Mouse (Mus musculus) gastrocnemius, postnatal 25 days (tissue): Measurements from ENCODE around the gene Rtbdn. TPM values are rescaled to one million over a fixed set of nuclear protein-coding genes. Genes with fewer than 3 reads are reported as not detected.
A peak's percentile ranks its signal among the peaks of the same experiment; 100 is the strongest.
"Not testable (repeated sequence)": the region's sequence is repeated elsewhere in the genome, so short reads cannot be mapped to it uniquely, and the experiment has no call there.

Experiments
- DNase-seq: peaks from one replicate; pipeline ENCODE4 v3.0.0; 2022
- long read RNA-seq, 2 experiments: library from polyadenylated mRNA; stranded (forward); transcript quantifications; one replicate each; pipeline ENCODE4 v2.0.0; 2021
- total RNA-seq, 2 experiments: library from RNA; stranded (reverse); gene quantifications; 1 replicate in 1 of 2; 2 replicates in 1 of 2; pipeline ENCODE4 v1.2.3; 2021

Gene Rtbdn
- total RNA-seq: not detected
- long read RNA-seq, experiment 1: 0 reads
- long read RNA-seq, experiment 2: 0 reads

GRCm38 (mm10) chr8:84946528-84947240 is at the start of gene Rtbdn:
TSS of gene Rtbdn (plus strand) at chr8:84946991.
- no peak for DNase-seq

- no peak for DNase-seq
Measured at GRCm38 (mm10) chr8:84901071-84901470, 45.7 kb upstream of the Rtbdn start.

GRCm38 (mm10) chr8:84901752-84902151 is 45.0 kb upstream of the Rtbdn start, which contains the start of gene Klf1:
TSS of gene Klf1 (plus strand) at chr8:84901928.
- no peak for DNase-seq

- no peak for DNase-seq
Measured at GRCm38 (mm10) chr8:84902367-84902919, 44.3 kb upstream of the Rtbdn start.

DNA sequence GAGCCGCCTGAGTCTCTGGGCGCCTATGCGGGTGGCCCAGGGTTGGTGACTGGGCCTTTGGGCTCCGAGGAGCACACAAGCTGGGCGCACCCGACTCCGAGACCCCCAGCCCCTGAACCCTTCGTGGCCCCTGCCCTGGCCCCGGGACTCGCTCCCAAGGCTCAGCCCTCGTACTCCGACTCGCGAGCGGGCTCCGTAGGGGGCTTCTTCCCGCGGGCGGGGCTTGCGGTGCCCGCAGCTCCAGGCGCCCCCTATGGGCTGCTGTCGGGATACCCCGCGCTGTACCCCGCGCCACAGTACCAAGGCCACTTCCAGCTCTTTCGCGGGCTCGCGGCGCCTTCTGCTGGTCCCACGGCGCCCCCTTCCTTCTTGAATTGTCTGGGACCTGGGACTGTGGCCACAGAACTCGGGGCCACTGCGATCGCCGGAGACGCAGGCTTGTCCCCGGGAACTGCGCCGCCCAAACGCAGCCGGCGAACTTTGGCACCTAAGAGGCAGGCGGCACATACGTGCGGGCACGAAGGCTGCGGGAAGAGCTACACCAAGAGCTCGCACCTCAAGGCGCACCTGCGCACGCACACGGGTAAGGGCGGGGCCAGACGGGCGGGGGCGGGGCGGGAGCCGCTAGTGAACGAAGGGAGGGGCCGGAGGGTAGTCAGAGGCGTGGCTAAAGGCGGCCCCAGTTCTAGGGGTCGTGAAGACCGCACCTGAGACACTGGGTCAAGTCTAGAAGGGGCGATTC is 43.7 kb upstream of the Rtbdn start:
- peak; percentile 88 for DNase-seq

DNA sequence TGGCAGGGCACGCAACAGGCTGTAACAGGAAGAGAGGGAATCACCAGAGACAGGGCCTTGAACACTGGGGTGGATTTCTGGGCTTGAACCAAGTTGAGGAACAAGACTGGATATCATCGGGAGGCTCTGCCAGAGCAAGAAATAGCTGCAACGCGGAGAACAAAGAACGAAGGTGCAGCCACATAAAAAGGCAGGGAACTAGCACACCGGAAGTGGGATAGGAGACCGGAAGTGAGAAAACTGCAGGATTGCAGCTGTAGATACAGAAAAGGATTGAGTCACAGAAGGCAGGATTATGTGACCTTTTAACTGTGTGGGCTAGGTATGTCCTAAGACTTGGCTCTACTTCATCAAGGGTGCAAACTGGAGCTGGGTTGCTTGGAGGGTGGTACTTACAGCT is 42.4 kb upstream of the Rtbdn start:
- no peak for DNase-seq

DNA sequence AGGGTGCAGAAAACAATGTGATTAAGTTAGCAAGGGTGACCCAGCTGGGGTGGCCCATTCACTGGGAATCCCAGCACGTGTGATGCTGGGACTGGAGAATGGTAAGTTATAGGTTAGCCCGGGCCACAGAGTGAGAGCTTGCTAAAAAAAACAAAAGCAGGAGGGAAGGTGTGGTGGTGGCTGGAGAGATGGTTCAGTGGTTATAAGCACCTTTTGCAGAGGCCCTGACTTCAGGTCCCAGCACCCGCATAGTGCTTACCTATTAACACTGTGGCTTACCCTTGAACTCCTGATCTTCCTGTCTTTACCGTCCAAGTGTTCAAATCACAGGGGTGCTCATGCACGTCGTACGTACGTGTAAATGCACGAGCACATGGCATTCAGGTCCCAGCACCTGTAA is 39.8 kb upstream of the Rtbdn start:
- no peak for DNase-seq

DNA sequence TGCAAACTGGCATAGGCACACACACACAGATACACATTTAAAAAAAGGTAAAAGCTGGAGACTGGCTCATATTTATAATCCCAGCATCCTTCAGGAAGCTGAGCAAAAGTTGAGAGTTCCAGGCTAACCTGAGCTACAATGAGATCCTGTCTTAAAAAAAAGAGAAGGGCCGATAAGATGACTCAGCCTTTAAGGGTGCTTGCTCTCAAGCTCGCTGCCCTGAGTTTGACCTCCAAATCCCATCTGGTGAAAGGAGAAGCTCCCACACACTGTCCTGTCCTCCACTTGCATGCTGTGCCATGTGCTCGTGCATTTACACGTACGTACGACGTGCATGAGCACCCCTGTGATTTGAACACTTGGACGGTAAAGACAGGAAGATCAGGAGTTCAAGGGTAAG is 39.3 kb upstream of the Rtbdn start:
- DNase-seq: no peak

- not testable (repeated sequence) for DNase-seq
Measured at GRCm38 (mm10) chr8:84907979-84908378, 38.8 kb upstream of the Rtbdn start.

DNA sequence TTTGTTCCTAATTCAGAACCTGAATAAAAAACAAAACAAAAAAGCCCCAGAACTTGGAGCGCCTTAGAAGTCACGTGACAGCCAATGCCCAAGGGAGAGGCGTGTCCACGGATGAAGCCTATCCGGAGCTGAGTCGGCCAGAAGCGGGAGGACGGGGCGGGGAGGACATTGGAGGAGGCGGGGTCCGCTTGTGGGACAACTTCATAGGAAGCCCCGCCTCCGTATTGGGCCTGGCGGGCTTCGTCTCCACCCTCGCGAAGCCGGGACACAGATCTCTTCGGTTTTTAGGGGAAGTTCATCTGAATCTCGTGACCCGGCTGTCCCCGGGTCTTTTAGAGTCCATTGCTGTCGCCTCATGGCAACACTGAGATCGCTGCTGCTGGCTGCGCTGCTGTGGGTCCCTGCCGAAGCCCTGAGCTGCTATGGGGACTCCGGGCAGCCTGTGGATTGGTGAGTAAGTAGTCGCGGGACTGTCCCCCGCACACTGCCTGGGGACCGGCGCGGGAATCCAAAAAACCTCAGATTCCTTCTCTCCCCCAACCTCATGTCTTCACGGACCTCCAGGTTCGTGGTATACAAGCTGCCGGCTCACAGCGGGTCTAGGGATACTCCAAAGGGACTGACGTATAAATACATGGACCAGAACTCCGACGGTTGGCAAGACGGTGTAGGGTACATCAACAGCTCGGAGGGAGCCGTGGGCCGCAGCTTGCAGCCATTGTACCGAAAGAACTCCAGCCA is 38.2 kb upstream of the Rtbdn start, which contains the start of gene Dnase2a:
Dnase2a (plus strand) TSS at position 140 of the 741 bp plus-strand sequence.
- DNase-seq: peak; percentile 96

- no peak for DNase-seq
Measured at GRCm38 (mm10) chr8:84909162-84909767, 37.5 kb upstream of the Rtbdn start.

GRCm38 (mm10) chr8:84909949-84910348 is 36.8 kb upstream of the Rtbdn start:
- DNase-seq: no peak

GRCm38 (mm10) chr8:84910551-84910950 is 36.2 kb upstream of the Rtbdn start:
- no peak for DNase-seq

DNA sequence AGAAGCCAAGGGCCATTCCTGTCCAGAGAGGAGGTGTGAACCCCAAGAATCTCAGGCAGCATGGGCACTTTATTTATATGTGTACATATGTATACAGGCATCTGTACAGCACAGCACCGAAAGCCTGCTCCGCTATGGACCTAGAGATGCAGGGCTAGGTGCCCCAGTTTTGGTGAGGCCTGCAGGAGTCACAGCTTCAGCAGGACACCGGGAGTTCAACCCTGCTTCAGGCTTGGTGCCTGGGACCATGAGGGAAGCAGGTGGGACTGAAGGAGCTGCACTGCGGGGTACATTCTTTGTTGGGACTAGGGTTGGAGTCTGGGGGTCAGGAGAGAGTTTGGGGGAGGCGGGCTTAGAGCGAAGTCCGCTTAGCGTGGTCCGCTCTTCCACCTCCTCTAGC is 34.9 kb upstream of the Rtbdn start:
- no peak for DNase-seq

GRCm38 (mm10) chr8:84912391-84912790 is 34.4 kb upstream of the Rtbdn start:
- no peak for DNase-seq

DNA sequence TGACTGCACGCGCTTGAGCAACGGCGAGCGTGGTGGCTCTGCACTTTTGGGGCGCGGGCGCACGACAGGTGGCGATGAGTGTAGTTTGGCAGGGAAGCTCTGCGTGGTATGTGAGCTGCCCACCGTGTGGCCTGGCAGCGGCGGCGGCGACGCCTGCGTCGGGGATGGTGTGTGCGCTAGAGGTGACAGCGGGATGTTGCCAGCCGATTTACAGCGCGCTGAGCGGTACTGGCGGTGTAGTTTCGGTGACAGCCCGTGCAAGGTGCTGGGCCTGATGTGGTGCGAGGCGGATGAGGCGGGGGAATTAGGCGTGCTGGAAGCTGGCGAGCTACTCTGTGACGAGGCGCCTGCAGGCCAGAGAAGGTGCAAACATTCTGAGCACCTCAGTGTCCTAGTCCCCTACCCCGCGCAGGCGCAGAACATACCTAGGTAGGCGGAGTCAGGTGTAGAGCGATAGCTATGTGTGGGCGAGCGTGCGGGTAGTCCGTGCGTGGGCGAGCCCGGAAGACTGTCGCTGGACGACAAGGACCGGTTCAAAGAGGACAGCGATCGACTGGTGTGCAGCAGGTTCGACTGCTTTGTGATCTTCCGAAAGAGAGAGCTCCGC is 33.8 kb upstream of the Rtbdn start:
- peak; percentile 27 for DNase-seq

DNA sequence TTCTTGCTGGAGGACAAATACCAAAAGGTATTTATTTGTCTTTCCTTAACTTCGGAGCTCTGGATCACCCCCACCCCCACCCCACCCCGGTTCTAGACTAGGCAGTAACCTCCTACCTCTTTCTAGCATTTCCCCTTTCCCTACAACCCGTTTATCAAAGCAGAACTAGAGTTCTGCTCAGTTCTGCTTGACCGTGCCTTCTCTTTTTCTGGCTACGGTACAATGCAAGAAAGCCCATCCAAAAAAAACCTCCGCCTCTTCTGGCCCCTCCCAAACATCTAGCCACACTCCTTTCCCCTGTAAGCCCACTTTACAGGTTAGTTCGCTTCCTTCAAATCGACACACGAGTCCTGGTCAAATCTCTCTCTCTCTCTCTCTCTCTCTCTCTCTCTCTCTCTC is 33.3 kb upstream of the Rtbdn start:
- DNase-seq: no peak

- DNase-seq: no peak
Measured at GRCm38 (mm10) chr8:84913960-84914359, 32.8 kb upstream of the Rtbdn start.

DNA sequence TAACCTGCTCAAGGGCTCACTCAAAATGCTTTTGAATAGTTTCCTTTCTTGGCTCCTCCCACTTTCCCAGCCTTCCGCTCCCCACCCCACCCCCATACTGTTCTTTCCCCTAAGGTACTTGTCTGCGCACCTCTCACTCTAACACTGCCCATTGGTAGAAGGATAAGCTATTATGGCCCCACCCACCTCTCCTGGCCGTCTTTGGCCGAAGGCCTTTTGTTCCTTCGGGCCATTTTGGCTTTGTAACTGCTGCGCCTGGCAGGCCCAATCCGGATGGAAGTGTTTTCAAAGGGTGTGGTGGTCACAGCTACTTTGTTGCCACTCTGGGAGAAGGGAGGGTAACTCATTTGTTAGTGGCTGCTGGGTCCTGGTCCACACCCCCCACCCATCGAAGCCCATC is 31.5 kb upstream of the Rtbdn start:
- DNase-seq: no peak

- DNase-seq: no peak
Measured at GRCm38 (mm10) chr8:84917781-84918180, 29.0 kb upstream of the Rtbdn start.

GRCm38 (mm10) chr8:84918646-84919045 is 28.1 kb upstream of the Rtbdn start:
- no peak for DNase-seq

DNA sequence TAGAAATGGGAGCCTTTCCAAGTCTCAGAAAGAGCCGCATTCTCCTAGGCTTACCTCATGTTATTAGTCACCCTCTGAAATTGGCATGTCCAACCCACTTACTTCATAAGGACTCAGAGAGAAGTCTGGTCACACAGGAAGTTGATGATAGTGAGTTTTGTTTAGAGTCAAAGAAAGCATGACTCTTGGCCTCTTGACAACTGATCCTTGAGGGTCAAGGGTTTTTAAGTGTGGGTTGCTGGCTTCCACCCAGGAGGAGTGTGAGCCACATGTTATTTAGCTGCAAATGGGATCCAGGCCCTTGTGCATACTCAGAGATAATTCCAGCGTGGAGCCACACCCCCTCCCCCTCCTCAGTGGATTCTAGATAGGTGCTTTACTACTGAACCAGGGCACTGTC is 25.2 kb upstream of the Rtbdn start:
- DNase-seq: no peak
